Mouse (Mus musculus): ENCODE results near the gene Pard3.
A peak's percentile ranks its signal among the peaks of the same experiment; 100 is the strongest.

Pard3 gene

DNA sequence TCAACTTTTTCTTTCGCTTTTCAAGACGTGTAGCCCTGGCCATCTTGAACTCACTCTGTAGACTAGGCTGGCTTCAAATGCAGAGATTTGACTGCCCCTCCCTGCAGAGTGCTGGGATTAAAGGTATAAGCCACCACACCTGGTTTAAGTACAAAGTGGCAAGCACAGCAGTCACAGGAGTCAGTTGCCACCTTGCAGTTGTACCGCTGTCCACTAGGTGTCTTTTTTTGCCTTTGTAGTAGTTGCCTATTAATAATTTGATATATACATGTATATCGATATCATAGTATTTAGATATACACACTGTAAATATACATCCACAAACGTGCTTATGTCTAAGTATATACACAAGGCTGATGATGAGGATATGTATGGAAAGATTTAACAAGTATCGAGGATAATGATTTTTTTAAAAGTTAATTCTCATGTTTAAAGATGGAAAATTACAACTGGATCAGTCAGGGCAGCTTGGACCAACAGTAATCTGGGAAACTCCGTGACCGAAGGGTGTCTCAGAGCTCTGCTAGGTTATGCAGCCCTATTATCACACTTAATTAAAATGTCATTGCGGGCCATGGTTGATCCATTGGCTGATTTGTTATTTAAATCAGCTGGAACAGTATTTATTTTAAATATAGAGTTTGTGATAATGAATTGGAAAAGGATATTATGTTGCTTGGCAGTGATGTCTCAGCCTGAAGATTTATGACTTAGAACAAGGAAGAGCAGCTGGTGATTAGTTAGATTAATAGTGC, 220.9 kb downstream of the Pard3 start:
- no peak for DNase-seq (ENCODE audit: low spot score in 2 of 2)

GRCm38 (mm10) chr8:127287816-127288215, 224.1 kb downstream of the Pard3 start:
- DNase-seq (ENCODE audit: low spot score in 2 of 2) = no peak

GRCm38 (mm10) chr8:127292307-127292706, 228.6 kb downstream of the Pard3 start:
- no peak for DNase-seq (ENCODE audit: low spot score in 2 of 2)

DNA sequence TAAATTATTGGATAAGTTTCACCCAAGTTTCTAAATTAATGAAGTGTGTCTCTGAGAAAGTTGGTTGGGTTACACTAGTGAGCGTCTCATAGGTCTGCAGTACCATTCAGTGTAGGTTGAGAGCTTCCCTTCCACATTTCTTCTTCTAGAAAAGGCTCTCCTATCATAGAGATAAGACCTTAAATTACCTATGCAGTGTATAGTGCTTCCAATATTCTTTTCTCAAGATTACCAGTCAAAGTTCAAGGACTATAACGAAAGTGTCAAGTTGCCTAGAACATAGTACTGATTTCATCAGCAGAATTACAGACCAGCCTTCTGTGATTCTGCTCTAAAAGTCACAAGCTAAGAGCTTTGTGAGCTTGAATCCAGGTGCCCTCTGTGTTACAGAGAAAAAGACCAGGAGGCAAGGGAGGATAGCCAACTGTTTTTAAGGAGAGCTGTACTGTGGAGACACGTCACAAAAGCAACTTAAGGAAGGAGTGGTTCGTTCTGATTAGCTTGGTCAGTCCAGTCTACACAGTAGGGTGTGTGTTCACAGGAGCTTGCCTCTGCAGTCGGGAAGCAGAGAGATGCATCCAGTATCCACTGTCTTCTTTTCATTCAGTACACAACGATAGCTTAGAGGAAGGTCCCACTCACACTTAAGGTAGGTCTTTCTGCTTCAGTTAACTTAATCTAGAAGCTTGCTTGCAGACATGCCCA, 229.5 kb downstream of the Pard3 start:
- DNase-seq (ENCODE audit: low spot score in 2 of 2) = no peak

DNA sequence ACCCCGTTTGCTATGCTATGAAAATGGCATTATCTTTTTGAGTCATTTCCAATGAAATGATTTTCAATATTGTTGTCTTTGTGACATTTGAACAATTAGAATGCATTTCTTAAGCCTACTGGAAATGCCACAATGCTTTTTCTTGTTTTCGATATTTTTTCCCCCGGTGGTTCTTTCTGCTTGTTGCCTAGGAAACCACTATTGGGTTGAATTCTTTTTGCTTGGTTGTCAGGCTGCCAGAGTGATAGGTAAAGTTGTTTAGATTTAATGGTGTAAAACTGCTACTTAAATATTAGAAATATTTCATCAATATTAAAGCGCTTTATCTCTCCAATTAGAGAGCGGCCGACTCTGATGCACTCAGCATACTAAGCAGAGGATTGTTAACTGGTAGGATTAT, 230.4 kb downstream of the Pard3 start:
- no peak for DNase-seq (ENCODE audit: low spot score in 2 of 2)

GRCm38 (mm10) chr8:127295848-127296247, 232.2 kb downstream of the Pard3 start:
- DNase-seq (ENCODE audit: low spot score in 2 of 2) = no peak

DNA sequence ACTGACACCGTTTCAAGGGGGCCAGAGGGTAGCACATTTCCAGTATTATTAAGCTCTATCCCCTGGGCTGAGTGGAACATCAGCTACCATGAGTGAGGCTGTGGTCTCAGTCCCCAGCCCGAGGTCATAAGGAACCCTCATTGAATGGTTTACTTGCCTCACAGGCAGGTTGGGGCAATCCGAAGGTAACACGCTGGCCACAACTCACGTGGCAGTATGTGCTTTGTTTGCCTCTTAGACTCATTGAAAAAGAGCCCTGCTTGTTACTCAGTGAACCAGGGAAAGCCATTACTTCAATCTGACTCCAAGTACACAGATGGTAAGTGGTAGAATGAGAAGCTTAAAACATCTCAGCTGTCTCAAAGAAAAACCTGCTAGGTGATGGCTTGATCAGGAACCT, 236.8 kb downstream of the Pard3 start:
- DNase-seq (ENCODE audit: low spot score in 2 of 2) = no peak

GRCm38 (mm10) chr8:127302847-127303445, 239.3 kb downstream of the Pard3 start:
- no peak for DNase-seq (ENCODE audit: low spot score in 2 of 2)

DNA sequence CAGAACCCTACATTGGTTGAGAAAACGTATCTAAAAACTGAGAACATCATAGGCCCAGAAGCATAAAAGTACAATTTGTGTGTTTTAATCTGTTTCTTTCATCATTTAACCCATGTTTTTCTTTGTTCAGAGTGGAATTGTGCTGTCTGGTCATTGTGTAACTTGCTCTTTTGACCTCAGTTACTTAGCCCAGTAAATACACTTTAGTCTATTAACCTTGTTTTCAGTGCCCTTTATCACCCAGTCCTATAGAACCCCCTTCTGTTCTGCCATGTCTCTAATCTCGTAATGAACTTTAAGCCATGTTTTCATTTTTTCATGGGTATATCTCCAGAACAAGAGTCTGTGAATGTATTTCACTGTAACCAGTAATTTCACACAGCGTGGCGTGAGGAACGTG, 243.3 kb downstream of the Pard3 start:
- no peak for DNase-seq (ENCODE audit: low spot score in 2 of 2)

- no peak for DNase-seq (ENCODE audit: low spot score in 2 of 2)
These were observed 245.7 kb downstream of the Pard3 start for GRCm38 (mm10) chr8:127309363-127309762.

DNA sequence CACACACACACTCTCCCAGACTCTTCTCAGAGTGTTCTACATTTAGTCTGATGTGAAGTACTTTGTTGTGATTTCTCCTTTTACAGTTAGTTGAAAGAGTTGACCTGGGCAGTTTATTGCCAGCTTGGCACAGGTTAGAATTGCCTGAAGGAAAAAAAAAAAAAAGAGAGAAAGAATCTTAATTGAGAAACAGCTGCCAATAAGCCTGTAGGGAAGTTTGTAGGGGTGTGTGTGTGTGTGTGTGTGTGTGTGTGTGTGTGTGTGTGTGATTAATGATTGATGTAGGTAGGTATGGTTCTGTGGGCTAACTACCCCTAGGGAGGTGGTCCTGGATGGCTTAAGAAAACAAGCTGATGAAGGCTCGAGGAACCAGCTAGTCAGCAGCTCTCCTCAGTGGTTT, 252.1 kb downstream of the Pard3 start:
- DNase-seq (ENCODE audit: low spot score in 2 of 2) = no peak

GRCm38 (mm10) chr8:127317914-127318313, 254.2 kb downstream of the Pard3 start:
- no peak for DNase-seq (ENCODE audit: low spot score in 2 of 2)

- DNase-seq (ENCODE audit: low spot score in 2 of 2) = no peak
These were observed 254.9 kb downstream of the Pard3 start for GRCm38 (mm10) chr8:127318377-127319159.

DNA sequence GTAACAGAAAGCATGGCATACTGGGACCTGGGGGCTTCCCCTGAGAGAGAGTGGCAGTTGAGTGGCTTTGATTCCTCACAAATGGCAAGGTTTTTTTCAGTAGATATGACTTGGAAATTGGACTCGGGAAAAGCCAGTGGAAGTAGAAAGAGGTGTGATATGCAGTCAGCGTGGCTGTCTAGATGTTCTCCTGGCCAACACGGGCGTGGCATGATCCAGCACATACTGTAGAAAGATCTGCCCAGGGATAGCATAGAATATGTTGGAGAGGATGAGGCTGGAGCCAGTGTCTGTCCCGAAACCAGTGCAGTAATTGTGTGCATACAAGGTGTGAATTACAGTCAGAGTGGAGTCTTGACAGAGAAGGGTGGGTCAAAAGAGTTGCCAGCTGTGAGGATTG, 257.2 kb downstream of the Pard3 start:
- DNase-seq (ENCODE audit: low spot score in 2 of 2) = no peak

GRCm38 (mm10) chr8:127323583-127324360, 260.1 kb downstream of the Pard3 start:
- DNase-seq (ENCODE audit: low spot score in 2 of 2) = no peak

GRCm38 (mm10) chr8:127324836-127325570, 261.3 kb downstream of the Pard3 start:
- DNase-seq (ENCODE audit: low spot score in 2 of 2) = no peak

GRCm38 (mm10) chr8:127325749-127326148, 262.1 kb downstream of the Pard3 start:
- no peak for DNase-seq (ENCODE audit: low spot score in 2 of 2)

DNA sequence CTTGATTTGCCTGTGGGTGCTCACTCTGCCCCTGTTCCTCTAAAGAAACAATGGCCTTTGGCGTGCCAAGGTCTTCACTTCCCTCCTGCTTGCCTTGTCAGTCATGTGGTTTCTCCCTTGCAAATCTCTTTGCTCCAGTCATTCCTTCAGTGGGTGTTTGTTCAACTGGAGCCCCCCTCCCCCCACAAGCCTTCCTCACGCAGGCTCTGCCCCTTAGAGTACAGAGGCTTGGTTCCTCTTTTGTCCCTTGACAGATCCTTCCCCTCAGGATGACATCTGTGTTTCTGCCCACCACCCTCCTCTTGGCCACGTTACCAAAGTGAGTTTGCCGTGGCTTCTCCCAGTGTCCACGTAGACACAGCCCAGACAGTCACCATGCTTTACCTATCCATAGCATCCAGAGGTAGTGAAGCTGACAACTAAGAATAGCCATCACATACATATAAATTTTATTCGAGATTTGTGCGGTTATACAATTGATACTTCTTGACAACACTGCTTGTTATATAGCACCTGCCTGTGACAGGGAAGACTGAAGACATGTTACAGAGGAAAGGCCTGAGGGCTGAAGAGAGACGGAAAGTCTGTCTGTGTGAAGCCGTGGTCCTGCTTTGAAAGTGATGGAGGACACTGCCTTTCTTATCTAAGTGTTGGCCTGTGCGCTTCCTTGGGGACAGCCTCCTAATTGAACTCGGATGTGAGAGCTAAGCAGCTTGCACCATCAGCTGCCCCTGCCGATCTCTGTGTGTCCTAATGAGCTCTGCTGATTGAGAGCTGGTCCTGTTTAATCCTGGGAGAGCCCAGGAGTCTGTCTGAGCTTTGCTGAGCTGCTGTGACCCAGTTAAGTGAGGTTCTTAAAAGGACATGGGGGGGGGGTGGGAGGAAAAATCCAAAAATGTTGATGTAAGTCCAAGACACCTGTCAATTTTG, 266.8 kb downstream of the Pard3 start:
- DNase-seq (ENCODE audit: low spot score in 2 of 2) = no peak

DNA sequence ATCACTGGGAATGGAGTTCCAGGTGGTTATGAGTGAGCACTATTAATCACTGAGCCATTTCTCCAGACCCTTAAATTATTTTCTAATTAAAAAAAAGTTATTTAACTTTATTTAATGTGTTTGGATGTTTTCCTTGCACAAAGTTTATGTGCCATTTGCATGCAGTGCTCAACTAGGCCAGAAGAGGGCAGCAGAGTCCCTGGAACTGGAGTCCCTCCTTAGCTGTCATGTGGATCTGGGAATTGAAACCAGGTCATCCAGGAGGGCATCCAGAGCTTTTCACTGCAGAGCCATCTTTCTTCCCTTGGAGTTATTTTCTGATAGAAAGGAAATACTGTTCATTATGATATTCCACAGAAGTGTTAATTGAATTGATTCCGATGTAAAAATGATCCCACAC, 268.1 kb downstream of the Pard3 start:
- peak in 1 of 2 experiments; percentile 42 for DNase-seq (ENCODE audit: low spot score in 2 of 2)

DNA sequence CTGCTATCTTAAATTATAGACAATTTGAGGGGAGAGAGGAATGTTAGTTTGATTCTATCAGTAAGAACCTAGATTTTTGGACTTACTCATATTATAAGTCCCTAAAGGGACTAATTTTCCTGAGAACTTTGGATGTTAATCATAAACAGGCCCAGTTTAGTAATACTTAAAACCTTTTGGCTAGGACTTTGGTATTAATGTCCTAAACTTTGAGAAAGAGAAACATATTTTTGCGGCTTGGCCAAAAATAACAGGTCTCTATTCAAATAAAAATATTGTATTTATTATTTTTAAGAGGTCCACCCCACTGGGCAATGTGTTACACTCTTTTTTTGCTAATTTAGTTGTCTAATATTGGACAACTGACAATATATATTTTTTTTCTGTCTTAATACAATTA, 271.5 kb downstream of the Pard3 start:
- no peak for DNase-seq (ENCODE audit: low spot score in 2 of 2)
